Mouse (Mus musculus): ENCODE measurements at regions not wholly inside any gene's neighbourhood (a gene's known extent, or its start where the extent isn't known, plus 50 kb on each side); places are given as distances from the start of the nearest gene placed in this dataset.

DNA sequence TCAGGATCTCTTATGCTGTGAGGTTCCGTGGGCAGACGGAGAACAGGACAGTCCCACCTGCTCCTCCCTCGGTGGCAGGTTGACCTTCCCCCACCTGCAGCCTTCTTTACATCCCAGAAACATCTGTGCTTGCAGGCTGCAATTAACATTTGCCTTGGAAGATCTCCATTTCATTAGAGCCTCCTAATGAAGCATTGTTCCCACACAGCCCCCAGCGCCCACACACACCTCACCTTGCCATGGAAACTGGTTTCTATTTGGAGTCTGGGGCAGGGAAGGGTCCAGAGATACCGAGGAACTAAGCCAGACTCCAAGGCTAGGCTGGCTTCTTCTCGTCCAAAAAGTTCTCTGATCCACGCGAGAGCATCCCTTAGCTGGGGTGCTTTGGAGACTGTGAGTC is 56.6 kb upstream of the Rpl38 start:
- TF ChIP-seq POLR2A (IDR thresholded peaks at IDR 0.05; ENCODE audit: borderline replicate concordance, extremely low read depth, low read depth, low read length) (no peak), CTCF (IDR thresholded peaks at IDR 0.05; ENCODE audit: insufficient read depth, low read length) (no peak)

All from lung, adult 2 months (tissue).